Mouse (Mus musculus) forebrain, embryonic 13.5 days (tissue): ENCODE data around the gene Btbd17. TPM values are rescaled to one million over a fixed set of nuclear protein-coding genes. Genes with fewer than 3 reads are reported as not detected.

Experiments
- ATAC-seq: fragments of 200-750 bp; cut with Nextera tagmentation; 2 replicates; pipeline ENCODE4 v1.8.0; 2017
- H3K27ac ChIP-seq: fragments of 300-500 bp; sonication (generic); 2 replicates; pipeline ENCODE4 v1.5.1; 2015; ENCODE audit warnings: inconsistent platforms, mild to moderate bottlenecking, moderate library complexity
- H3K27me3 ChIP-seq: fragments of 300-500 bp; sonication (generic); 2 replicates; pipeline ENCODE4 v1.6.1; 2015; ENCODE audit warnings: mild to moderate bottlenecking, inconsistent platforms
- H3K36me3 ChIP-seq: fragments of 300-500 bp; sonication (generic); 2 replicates; pipeline ENCODE4 v1.6.1; 2015; ENCODE audit warnings: mild to moderate bottlenecking, inconsistent platforms; ENCODE audit not compliant: poor library complexity, severe bottlenecking
- H3K4me1 ChIP-seq: fragments of 300-500 bp; sonication (generic); 2 replicates; pipeline ENCODE4 v1.6.1; 2015; ENCODE audit warnings: inconsistent platforms
- H3K4me2 ChIP-seq: fragments of 300-500 bp; sonication (generic); 2 replicates; pipeline ENCODE4 v1.6.1; 2015; ENCODE audit warnings: inconsistent platforms, mild to moderate bottlenecking, moderate library complexity
- H3K4me3 ChIP-seq: fragments of 300-500 bp; sonication (generic); 2 replicates; pipeline ENCODE4 v1.5.1; 2015; ENCODE audit warnings: mild to moderate bottlenecking, inconsistent platforms
- H3K9ac ChIP-seq: fragments of 300-500 bp; sonication (generic); 2 replicates; pipeline ENCODE4 v1.6.1; 2015; ENCODE audit warnings: mild to moderate bottlenecking, inconsistent platforms
- H3K9me3 ChIP-seq: fragments of 300-500 bp; sonication (generic); replicated peaks from 2 replicates; pipeline ENCODE4 v1.6.1; 2016; ENCODE audit warnings: inconsistent platforms
- WGBS: fragments of 180-500 bp; shearing (Covaris S2); methylation state at CpG from one replicate; pipeline ENCODE4 v1.1.7; 2015; 5-methylcytosine and 5-hydroxymethylcytosine counted together
- polyA plus RNA-seq: library from polyadenylated mRNA; unstranded; fragments of >200 nt; fragmentation: Nextera tagmentation; extraction: Ambion mirVana; gene quantifications from 2 replicates; pipeline ENCODE4 v1.2.1, GENCODE M21; 2015

Gene Btbd17
- polyA plus RNA-seq, 1 experiment from 2014 or later = 25.8 TPM

DNA sequence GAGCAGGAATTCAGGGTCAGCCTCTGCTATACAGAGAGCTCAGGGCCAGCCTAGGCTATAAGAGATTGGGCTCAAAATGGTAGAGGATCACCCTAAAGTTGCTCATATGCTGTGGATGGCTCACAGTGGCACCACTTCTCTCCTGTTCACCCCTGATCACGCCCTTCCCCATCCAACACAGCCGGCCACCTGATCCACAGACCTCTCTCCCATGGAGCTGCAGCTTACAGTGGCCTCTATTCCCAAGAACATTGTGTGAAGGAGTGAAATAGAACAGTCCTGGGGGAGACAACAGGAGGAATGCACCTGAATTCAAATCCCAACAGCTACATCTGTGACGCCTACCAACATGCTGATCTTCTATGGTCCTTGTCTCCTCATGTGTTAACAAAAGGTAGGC lies 2.9 kb upstream of the Btbd17 start, which contains the start of gene Gpr142:
Gene Gpr142, plus strand, starts transcription at position 301 of the 400 bp plus-strand sequence.
- Histone ChIP-seq H3K9me3 (0 out of 2 replicates have a peak, but pooled peaks cover 5% of the 10 kb centered on the region), H3K4me1 (peaks cover 49% of the 10 kb centered on the region), H3K4me2 (no peak within 1 kb of the TSS), H3K27ac (no peak within 1 kb of the TSS), H3K9ac (no peak within 1 kb of the TSS), H3K36me3 (no peaks in the 10 kb centered on the region), H3K27me3 (no peaks in the 10 kb centered on the region), H3K4me3 (no peak within 1 kb of the TSS)
- WGBS = 97% methylated on average over 3 of the region's 3 CpGs
- no peak for ATAC-seq

DNA sequence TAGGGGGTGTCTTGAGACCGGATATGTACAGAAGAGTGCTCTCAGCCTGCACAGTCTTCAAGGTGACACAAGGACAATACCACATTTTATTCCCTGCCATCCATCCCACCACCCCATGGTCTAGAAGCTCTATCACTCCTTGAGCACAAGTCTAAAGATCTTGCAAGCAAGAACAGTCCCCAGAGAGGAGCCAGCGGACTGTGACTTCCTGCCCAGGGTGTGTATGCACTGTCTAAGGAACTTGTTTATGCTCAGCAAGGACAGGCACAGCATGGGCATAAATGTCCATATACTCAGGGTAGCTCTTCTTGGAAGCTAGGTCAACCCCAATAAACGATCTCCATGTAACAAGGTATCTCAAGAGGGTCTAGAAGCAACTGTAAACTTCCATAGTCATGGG lies 2.2 kb upstream of the Btbd17 start:
- H3K27ac ChIP-seq = no peak overlapping the region
- H3K36me3 ChIP-seq = no peaks in the 10 kb centered on the region
- 95% methylated on average over 3 of the region's 3 CpGs for WGBS
- no peaks in the 10 kb centered on the region for H3K27me3 ChIP-seq
- H3K9ac ChIP-seq = no peak overlapping the region
- H3K9me3 ChIP-seq = 0 out of 2 replicates have a peak, but pooled peaks cover 5% of the 10 kb centered on the region
- no peak overlapping the region for H3K4me2 ChIP-seq
- peaks cover 50% of the 10 kb centered on the region for H3K4me1 ChIP-seq
- no peak for ATAC-seq
- no peak overlapping the region for H3K4me3 ChIP-seq

DNA sequence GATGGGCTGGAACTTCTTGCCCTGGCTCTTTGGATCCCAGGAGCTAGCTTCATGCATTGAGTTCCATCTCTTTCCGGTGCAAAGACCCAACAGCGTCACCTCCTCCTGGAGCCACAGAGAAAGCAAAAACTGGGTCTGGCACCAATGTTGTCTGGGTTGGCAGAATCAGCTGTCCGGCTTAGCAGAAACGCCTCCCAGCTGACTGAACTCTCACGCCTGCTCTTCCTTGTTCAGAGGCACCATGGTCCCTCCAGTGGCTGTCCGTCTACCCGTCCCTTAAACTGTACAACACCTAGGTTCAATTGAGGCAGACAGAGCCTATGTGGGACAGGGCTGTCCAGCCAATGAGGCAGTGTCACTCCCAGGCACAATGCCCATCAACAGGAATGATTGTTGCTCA lies 1.4 kb upstream of the Btbd17 start:
- peaks cover under 1% of the 10 kb centered on the region; the same call in 1 of the 2 replicates for H3K27me3 ChIP-seq
- 93% methylated on average over 7 of the region's 7 CpGs for WGBS
- no peaks in the 10 kb centered on the region for H3K36me3 ChIP-seq
- no peak overlapping the region for H3K4me2 ChIP-seq
- no peak overlapping the region for H3K9ac ChIP-seq
- no peak overlapping the region for H3K4me3 ChIP-seq
- peak overlapping the region; percentile 99 for H3K27ac ChIP-seq
- peaks cover 51% of the 10 kb centered on the region for H3K4me1 ChIP-seq
- no peak for ATAC-seq
- H3K9me3 ChIP-seq = 0 out of 2 replicates have a peak, but pooled peaks cover 5% of the 10 kb centered on the region

DNA sequence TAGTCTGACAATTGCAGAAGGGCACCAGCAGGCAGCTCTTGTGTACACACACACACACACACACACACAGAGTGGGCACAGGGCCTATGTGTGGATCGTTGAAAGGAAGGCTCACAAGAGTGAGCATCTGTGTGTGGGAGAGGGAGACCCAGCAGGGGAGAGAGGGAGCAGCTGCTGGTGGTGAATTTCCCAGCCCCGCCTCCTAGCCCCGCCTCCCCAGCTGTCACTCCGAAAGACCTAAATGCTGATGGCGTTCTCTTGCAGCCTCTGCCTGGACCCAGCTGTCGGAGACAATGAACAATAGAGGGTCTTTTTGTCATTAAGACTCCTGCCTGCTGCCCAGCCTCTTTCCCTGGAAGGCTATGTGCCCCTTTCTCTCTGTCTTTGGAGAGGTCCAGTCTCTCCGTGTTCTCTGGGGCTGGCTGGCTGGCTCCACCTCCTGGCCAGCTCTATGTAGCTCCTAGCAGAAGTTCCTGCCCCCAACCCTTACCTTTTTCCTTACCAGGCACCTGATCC lies 456 bp downstream of the Btbd17 start:
- peak; percentile 90 for ATAC-seq
- H3K9me3 ChIP-seq = no peaks in the 10 kb centered on the region
- WGBS = 1% methylated on average over 7 of the region's 7 CpGs
- peaks cover 19% of the 10 kb centered on the region for H3K27me3 ChIP-seq
- H3K9ac ChIP-seq = peak overlapping the region; percentile 64
- peak overlapping the region; percentile 53 for H3K4me3 ChIP-seq
- H3K27ac ChIP-seq = peak overlapping the region; percentile 99
- H3K36me3 ChIP-seq = no peaks in the 10 kb centered on the region
- peaks cover 66% of the 10 kb centered on the region for H3K4me1 ChIP-seq
- peak overlapping the region; percentile 85 for H3K4me2 ChIP-seq

DNA sequence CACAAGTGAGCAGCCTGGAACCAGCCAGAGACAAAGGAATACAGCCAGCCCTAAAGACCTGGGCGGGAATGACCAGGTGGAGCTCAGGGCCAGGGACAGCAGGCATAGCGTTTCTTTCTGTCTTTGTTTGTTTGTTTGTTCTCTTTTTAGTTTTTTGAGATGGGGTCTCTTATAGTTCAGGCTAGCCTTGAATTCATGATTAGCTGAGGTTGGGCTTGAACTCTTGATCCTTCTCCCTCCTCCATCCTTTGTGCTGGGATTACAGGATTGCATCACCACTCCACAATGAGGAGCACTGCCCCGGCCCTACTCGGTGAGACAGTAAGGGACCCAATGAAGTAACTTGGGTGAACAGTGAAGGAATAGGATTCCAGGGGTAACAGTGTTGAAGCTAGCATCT lies 1.1 kb downstream of the Btbd17 start:
- Histone ChIP-seq H3K4me1 (peaks cover 66% of the 10 kb centered on the region), H3K27ac (peak overlapping the region; percentile 99), H3K4me2 (peak overlapping the region; percentile 85), H3K9ac (peak overlapping the region; percentile 64), H3K9me3 (no peaks in the 10 kb centered on the region), H3K4me3 (peak overlapping the region; percentile 53), H3K36me3 (no peaks in the 10 kb centered on the region), H3K27me3 (peaks cover 25% of the 10 kb centered on the region)
- ATAC-seq = no peak
- WGBS = 16% methylated on average over 4 of the region's 4 CpGs

DNA sequence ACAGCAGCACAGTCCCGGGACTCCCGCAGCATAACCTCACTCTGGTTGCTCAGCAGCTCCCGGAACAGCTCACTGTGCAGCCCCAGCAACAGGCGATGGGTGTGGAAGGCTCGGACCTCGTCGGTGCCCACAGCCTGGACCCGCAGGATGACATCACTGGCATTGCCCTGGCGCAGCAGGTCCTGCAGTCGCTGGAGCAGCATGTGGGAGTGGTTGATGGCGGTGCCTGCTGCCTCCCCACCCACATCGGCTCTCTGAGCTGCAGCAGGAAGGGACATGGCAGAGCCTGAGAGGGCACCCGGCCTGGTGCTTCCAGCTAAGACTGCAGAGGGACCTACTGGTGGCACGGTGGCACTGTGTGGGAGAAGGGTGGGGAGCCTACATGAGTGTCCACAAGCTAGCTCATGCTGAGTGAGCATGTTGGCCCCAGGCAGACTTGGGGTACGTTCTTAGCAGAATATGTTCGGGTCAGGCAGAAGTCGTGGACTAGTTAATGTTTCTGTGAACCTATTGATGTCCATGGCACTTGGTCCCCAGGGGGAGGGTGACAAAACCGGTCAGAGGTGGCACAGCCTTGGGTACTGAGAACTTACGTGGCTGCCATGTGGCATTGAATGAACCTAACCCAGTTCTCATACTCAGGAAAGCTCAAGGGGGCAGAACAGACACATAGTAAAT lies 1.7 kb downstream of the Btbd17 start:
- Histone ChIP-seq H3K4me2 (peak overlapping the region; percentile 85), H3K27me3 (peaks cover 31% of the 10 kb centered on the region), H3K27ac (peak overlapping the region; percentile 99), H3K9me3 (no peaks in the 10 kb centered on the region), H3K4me1 (peaks cover 70% of the 10 kb centered on the region), H3K36me3 (no peaks in the 10 kb centered on the region), H3K4me3 (peak overlapping the region; percentile 53), H3K9ac (peak overlapping the region; percentile 64)
- WGBS = 55% methylated on average over 19 of the region's 19 CpGs
- no peak for ATAC-seq

DNA sequence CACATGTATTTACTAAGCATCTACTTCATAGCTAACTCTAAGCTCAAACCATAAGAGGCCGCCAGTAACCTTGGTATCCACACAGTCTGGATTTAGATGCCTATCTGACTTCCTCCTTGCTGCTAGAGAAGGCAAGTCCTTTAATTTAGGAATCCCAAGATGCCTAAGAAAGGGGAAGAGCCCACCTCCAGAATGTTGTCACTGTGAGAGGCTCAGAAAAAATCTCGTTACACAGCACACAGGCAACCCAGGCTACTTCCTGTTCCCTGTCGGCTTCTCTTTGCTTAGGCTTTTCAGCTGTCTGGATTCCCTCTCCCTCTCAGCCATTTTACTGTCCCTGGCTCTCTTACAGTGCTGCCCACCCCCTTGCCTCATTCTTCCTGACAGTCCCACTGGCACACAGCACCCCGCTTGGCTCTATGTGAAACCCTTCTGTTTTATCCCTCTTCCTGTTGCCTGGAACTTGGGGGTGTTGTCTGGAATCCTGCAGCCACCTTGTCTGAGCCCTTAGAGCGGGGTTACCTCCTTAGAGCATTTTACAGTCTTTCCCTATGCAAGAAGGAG lies 2.7 kb downstream of the Btbd17 start:
- H3K27ac ChIP-seq = no peak overlapping the region; the same call in 1 of the 2 replicates
- peaks cover 74% of the 10 kb centered on the region for H3K4me1 ChIP-seq
- H3K4me3 ChIP-seq = peak overlapping the region; percentile 53; the same call in 1 of the 2 replicates
- peaks cover 31% of the 10 kb centered on the region for H3K27me3 ChIP-seq
- peak overlapping the region; percentile 64 for H3K9ac ChIP-seq
- H3K4me2 ChIP-seq = peak overlapping the region; percentile 85
- no peaks in the 10 kb centered on the region for H3K9me3 ChIP-seq
- 50% methylated on average over 5 of the region's 5 CpGs for WGBS
- H3K36me3 ChIP-seq = no peaks in the 10 kb centered on the region
- no peak for ATAC-seq

DNA sequence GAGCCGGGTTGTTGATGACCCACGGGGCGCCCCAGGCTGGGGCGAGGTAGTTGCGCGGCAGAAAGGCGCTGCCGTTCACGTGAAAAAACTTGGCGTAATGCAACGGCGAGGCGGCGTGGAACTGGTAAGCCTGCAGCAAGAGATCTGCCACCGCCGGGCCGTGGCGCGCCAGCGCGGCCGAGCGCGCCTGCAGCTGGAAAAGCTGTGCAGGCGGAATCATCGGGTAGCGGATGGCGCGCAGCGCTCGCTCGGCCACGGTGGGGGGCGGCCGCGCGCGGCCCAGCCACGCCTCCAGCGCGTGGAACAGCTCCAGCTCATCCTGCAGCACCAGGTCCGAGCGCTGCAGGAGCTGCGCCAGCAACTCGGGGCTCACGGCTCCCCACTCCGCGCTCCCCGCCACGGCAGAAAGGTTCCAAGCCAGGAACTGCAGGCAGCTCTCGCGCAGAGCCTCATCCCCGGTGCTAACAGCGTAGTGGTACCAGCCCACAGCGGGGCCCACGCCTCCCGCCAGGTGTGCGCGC lies 3.8 kb downstream of the Btbd17 start:
- peak overlapping the region; percentile 72 for H3K9ac ChIP-seq
- H3K36me3 ChIP-seq = no peaks in the 10 kb centered on the region
- peak overlapping the region; percentile 57; the same call in 1 of the 2 replicates for H3K27ac ChIP-seq
- WGBS = 1% methylated on average over 59 of the region's 59 CpGs
- H3K4me1 ChIP-seq = peaks cover 69% of the 10 kb centered on the region
- no peak for ATAC-seq
- H3K4me3 ChIP-seq = peak overlapping the region; percentile 53
- H3K27me3 ChIP-seq = peaks cover 42% of the 10 kb centered on the region
- H3K9me3 ChIP-seq = no peaks in the 10 kb centered on the region
- H3K4me2 ChIP-seq = peak overlapping the region; percentile 85

DNA sequence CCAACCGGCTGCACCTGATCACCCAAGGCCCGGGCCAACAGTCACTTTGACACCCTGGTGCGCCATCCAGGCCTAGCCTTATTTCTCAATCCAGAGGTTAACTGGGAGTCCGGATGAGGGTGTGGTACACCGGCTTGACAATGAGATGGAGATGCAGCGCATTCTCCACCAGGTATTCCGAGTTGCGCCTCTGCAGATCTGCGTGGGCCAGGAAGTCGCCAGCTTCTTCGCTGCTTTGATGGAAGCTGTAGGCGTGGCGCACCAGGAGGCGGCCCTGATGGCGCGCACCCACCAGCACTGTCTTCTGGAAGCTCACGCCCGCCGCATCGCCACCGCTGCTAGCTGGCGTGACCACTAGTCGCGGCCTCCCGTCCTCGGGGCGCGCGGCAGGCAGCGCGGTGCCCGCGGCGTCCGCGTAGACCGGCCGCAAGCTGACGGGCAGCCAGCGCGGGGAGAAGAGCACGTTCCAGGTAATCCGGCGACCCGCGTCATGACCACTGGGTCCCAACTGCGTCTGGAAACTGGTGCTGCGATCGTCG lies 4.3 kb downstream of the Btbd17 start:
- Histone ChIP-seq H3K4me2 (peak overlapping the region; percentile 85), H3K27me3 (peaks cover 47% of the 10 kb centered on the region), H3K4me1 (peaks cover 68% of the 10 kb centered on the region), H3K9ac (peak overlapping the region; percentile 72), H3K27ac (peak overlapping the region; percentile 57; the same call in 1 of the 2 replicates), H3K36me3 (no peaks in the 10 kb centered on the region), H3K4me3 (peak overlapping the region; percentile 53), H3K9me3 (no peaks in the 10 kb centered on the region)
- WGBS = 5% methylated on average over 50 of the region's 50 CpGs
- ATAC-seq = no peak

DNA sequence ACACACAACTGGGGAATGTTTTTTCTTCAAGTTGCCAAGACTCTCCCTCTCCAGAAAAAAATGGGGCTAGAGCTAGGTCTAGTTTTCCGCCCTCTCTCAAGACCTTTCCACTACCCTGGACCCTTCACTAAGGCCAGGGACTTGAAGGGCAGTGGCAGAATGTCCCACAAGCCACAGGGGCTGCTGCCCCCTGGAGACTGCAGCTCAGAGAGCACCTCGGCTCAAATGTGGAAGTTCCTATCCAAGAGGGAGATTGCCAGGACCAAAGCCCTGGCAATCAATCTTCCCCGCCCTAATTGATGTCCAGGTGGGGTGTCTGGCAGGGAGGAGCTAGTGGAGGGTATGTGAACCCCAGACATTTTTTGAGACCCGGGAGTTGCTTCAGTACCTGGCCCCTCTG lies 4.9 kb downstream of the Btbd17 start:
- peak overlapping the region; percentile 85 for H3K4me2 ChIP-seq
- peaks cover 65% of the 10 kb centered on the region for H3K4me1 ChIP-seq
- peak overlapping the region; percentile 53; the same call in 1 of the 2 replicates for H3K4me3 ChIP-seq
- H3K9me3 ChIP-seq = no peaks in the 10 kb centered on the region
- H3K27me3 ChIP-seq = peaks cover 51% of the 10 kb centered on the region
- no peak overlapping the region for H3K27ac ChIP-seq
- H3K9ac ChIP-seq = peak overlapping the region; percentile 72; the same call in 1 of the 2 replicates
- H3K36me3 ChIP-seq = no peaks in the 10 kb centered on the region
- WGBS = 45% methylated on average over 4 of the region's 4 CpGs
- no peak for ATAC-seq

DNA sequence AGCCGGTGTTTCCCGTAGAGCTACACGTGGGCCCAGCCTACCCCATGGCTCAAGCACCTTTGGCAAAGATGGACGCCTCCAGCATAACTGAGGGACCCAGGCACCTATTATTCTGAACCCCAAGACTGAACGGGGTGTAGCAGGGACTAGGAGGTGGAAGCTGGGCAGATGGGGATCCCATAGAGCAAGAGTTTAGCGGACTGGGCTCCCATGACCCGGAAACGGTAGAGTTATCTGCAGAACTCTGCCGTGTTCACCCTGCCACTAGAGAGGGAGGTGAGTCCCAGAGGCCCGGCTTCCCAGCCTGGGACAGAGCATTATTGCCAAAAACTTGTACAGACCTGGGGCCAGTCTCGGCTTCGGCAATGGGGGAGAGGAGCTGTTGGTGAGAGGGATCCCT lies 5.6 kb downstream of the Btbd17 start:
- no peak for ATAC-seq
- no peaks in the 10 kb centered on the region for H3K9me3 ChIP-seq
- no peak overlapping the region for H3K27ac ChIP-seq
- H3K36me3 ChIP-seq = no peaks in the 10 kb centered on the region
- peaks cover 57% of the 10 kb centered on the region for H3K27me3 ChIP-seq
- no peak overlapping the region for H3K4me3 ChIP-seq
- WGBS = 75% methylated on average over 12 of the region's 12 CpGs
- no peak overlapping the region for H3K4me2 ChIP-seq
- H3K9ac ChIP-seq = no peak overlapping the region
- H3K4me1 ChIP-seq = peaks cover 60% of the 10 kb centered on the region

DNA sequence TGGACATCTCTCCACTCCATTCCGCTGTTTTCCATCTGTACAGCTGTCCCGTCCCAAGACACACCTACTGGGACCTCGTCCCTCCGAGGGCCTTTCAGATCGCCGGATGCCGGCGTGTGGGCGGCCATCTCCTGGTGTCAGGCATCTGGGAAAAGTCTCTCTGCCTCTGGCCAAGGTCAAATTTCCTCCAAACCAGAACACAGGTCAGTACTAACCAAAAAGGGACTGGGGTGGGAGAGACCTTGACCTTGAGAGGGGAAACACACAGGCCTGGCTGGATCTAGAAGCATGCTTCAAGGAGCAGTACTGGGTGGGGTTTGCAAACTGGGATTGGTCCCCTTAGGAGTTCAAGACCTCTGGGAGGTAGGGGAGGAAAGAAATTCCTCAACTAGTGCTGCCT lies 6.0 kb downstream of the Btbd17 start:
- no peak overlapping the region for H3K9ac ChIP-seq
- no peak overlapping the region for H3K4me2 ChIP-seq
- H3K4me3 ChIP-seq = no peak overlapping the region
- 77% methylated on average over 9 of the region's 9 CpGs for WGBS
- H3K27ac ChIP-seq = no peak overlapping the region
- no peak for ATAC-seq
- H3K9me3 ChIP-seq = no peaks in the 10 kb centered on the region
- H3K4me1 ChIP-seq = peaks cover 55% of the 10 kb centered on the region
- H3K27me3 ChIP-seq = peaks cover 62% of the 10 kb centered on the region
- H3K36me3 ChIP-seq = no peaks in the 10 kb centered on the region
